In the genomic region with DNA sequence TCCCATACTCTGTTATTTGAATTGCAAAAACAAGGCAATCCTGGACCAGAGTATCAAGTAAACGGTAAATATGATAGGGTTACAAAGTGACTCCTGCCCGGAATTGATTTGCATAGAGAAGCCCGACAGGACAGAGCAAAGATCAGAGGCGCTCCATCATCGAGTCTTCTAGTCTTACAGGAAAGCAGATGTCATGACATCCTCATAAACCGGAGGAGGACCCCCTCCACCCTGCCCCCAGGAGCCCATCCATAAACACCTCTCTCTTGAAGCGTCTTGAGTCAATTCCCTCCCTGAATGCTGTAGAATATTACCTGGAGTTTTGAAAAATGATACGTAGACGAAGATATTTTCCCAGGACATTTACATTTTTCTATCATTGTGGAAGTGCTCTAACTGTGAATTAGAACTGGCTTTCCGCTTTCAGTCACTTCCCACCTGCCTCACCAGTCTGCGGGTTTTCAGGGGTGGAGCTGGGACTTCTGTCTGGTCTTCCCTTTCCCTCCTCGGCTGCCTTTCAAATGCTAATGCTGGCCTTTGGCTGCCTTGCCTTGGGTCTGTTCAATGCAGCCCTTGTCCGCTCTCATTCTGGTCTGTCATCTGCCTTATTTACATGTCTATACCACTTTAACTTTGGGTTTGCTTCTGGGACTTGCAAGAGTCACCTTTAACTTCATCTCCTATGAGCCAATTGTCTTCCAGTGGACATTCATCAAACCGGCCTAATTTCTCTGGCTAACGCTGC, we compare ENCODE assay signal across 11 mouse cellular contexts. TPM values are rescaled to one million over a fixed set of nuclear protein-coding genes. Genes with fewer than 3 reads are reported as not detected.
DNase-seq lines count a peak whose midpoint lies in the region; ATAC-seq lines count a peak whose summit lies in the region.
"Had no signal": no experiment of that assay in that cellular context is flagged by ENCODE, and none has a peak within 500 bp of the region (broad histone marks: within the 10 kb centered on the region; RNA-seq: fewer than 3 reads in every experiment).

No protein-coding gene starts in this region.

- no peak overlapping the region for H3K4me3 ChIP-seq in hindbrain, embryonic 13.5 days
- no peak overlapping the region for H3K4me3 ChIP-seq in midbrain, embryonic 16.5 days (ENCODE audit: low read depth, low read length)
- H3K4me3 ChIP-seq in liver, embryonic 12.5 days: no peak overlapping the region

- no peaks in the 10 kb centered on the region for H3K36me3 ChIP-seq in hindbrain, embryonic 13.5 days
- no peaks in the 10 kb centered on the region for H3K36me3 ChIP-seq in midbrain, embryonic 16.5 days (ENCODE audit: control insufficient read depth, insufficient read depth, low read length)
- no peaks in the 10 kb centered on the region for H3K36me3 ChIP-seq in liver, embryonic 12.5 days

- H3K27ac ChIP-seq in hindbrain, embryonic 13.5 days: no peak overlapping the region
- no peak overlapping the region for H3K27ac ChIP-seq in midbrain, embryonic 16.5 days (ENCODE audit: low read length)
- H3K27ac ChIP-seq in liver, embryonic 12.5 days: no peak overlapping the region

- peaks cover 3% of the 10 kb centered on the region; the same call in 1 of the 2 replicates for H3K27me3 ChIP-seq in hindbrain, embryonic 13.5 days
- H3K27me3 ChIP-seq in midbrain, embryonic 16.5 days (ENCODE audit: control insufficient read depth, insufficient read depth, low read depth, low read length): no peaks in the 10 kb centered on the region
- peaks cover 30% of the 10 kb centered on the region for H3K27me3 ChIP-seq in liver, embryonic 12.5 days (replicated peaks)

- peaks cover 22% of the 10 kb centered on the region for H3K4me1 ChIP-seq in hindbrain, embryonic 13.5 days (replicated peaks)
- H3K4me1 ChIP-seq in midbrain, embryonic 16.5 days (ENCODE audit: control insufficient read depth, insufficient read depth, low read length): peaks cover 3% of the 10 kb centered on the region; the same call in 1 of the 2 replicates
- H3K4me1 ChIP-seq in liver, embryonic 12.5 days: no peaks in the 10 kb centered on the region

- H3K4me2 ChIP-seq in hindbrain, embryonic 13.5 days: peak overlapping the region; percentile 31
- 0 out of 2 replicates have a peak overlapping the region, but pooled peaks have one; percentile 0 for H3K4me2 ChIP-seq in midbrain, embryonic 16.5 days (ENCODE audit: low read length)
- H3K4me2 ChIP-seq in liver, embryonic 12.5 days: no peak overlapping the region
- H3K4me2 ChIP-seq: lung, embryonic 14.5 days had no signal

- 2% methylated on average over 15 of the region's 15 CpGs for WGBS in hindbrain, embryonic 13.5 days
- WGBS in midbrain, embryonic 16.5 days: 5% methylated on average over 15 of the region's 15 CpGs
- WGBS in liver, embryonic 12.5 days (ENCODE audit: insufficient replicate concordance): 6% methylated on average over 15 of the region's 15 CpGs

- no peaks in the 10 kb centered on the region for H3K9me3 ChIP-seq in hindbrain, embryonic 13.5 days
- no peaks in the 10 kb centered on the region for H3K9me3 ChIP-seq in midbrain, embryonic 16.5 days (replicated peaks; ENCODE audit: control insufficient read depth, low read length, poor library complexity, severe bottlenecking)
- no peaks in the 10 kb centered on the region for H3K9me3 ChIP-seq in liver, embryonic 12.5 days (replicated peaks)

- DNase-seq in heart, adult 11 months: peak; percentile 75
- no peak for DNase-seq in heart, adult 9 months (ENCODE audit: low spot score in 2 of 2)
- peak; percentile 73 for DNase-seq in embryo, embryonic 10.5 days (ENCODE audit: low spot score)
- no peak for DNase-seq in urinary bladder, postnatal 10 days (ENCODE audit: low spot score)
- no peak for DNase-seq in spleen, adult 18-20 months
- DNase-seq: lung, embryonic 14.5 days had no signal

- ATAC-seq in hindbrain, embryonic 13.5 days (ENCODE audit: low FRiP score): peak; percentile 37; the same call in 1 of the 2 replicates
- peak; percentile 64 for ATAC-seq in midbrain, embryonic 16.5 days
- ATAC-seq in liver, embryonic 12.5 days: no peak
- ATAC-seq: Patski had no signal

- 0 out of 2 replicates have a peak overlapping the region, but pooled peaks have one; percentile 26 for H3K9ac ChIP-seq in hindbrain, embryonic 13.5 days
- no peak overlapping the region for H3K9ac ChIP-seq in midbrain, embryonic 16.5 days (ENCODE audit: low read depth, low read length)
- H3K9ac ChIP-seq in liver, embryonic 12.5 days: no peak overlapping the region
- H3K9ac ChIP-seq: lung, embryonic 14.5 days had no signal

RNA-seq across cellular contexts. Expression of a gene that starts 41.9 kb away (rescaled TPM):
- polyA plus RNA-seq in hindbrain, embryonic 13.5 days (2015; fragmentation: Nextera tagmentation; extraction: Ambion mirVana): 2.1 and 3.4 TPM in 2 replicates
- 6.5 and 7.3 TPM in 2 replicates for polyA plus RNA-seq in midbrain, embryonic 16.5 days (2015; fragmentation: Nextera tagmentation; extraction: Ambion mirVana)
- polyA plus RNA-seq in liver, embryonic 12.5 days (2016; fragmentation: Nextera tagmentation; extraction: Ambion mirVana): not detected in 2 replicates
- polyA plus RNA-seq: lung, embryonic 14.5 days; Patski; spleen, adult 2 months had no signal

RNA-seq across cellular contexts. Expression of a gene that starts 46.9 kb away (rescaled TPM):
- polyA plus RNA-seq in hindbrain, embryonic 13.5 days (2015; fragmentation: Nextera tagmentation; extraction: Ambion mirVana): 9.3 and 9.7 TPM in 2 replicates
- polyA plus RNA-seq in midbrain, embryonic 16.5 days (2015; fragmentation: Nextera tagmentation; extraction: Ambion mirVana): 13.9 and 15.1 TPM in 2 replicates
- 2.9 and 3.7 TPM in 2 replicates for polyA plus RNA-seq in liver, embryonic 12.5 days (2016; fragmentation: Nextera tagmentation; extraction: Ambion mirVana)

Comparison
In these comparisons a context has a peak if more than half of its experiments do, and no peak if none do; other contexts are left out.
1. DNase-seq: peak in heart, adult 11 months (single experiment) and embryo, embryonic 10.5 days (single experiment); none in heart, adult 9 months (0 of 2), urinary bladder, postnatal 10 days (single experiment) and spleen, adult 18-20 months (0 of 2).